Mouse (Mus musculus) lung, embryonic 16.5 days (tissue): ENCODE measurements around the gene Sco1. TPM values are rescaled to one million over a fixed set of nuclear protein-coding genes. Genes with fewer than 3 reads are reported as not detected.

ENCODE experiments used
- ATAC-seq: fragments of 200-750 bp; cut with Nextera tagmentation; 2 replicates; pipeline ENCODE4 v1.8.0; 2017; ENCODE audit warnings: low read depth, mild to moderate bottlenecking, moderate library complexity
- H3K27ac ChIP-seq: fragments of 300-500 bp; sonication (generic); 2 replicates; pipeline ENCODE4 v1.5.1; 2014; ENCODE audit warnings: mild to moderate bottlenecking, control low read depth, low read length
- H3K27me3 ChIP-seq: fragments of 300-500 bp; sonication (generic); 2 replicates; pipeline ENCODE4 v1.6.1; 2014; ENCODE audit warnings: low read depth, low read length, mixed read lengths; ENCODE audit not compliant: control insufficient read depth, insufficient read depth
- H3K36me3 ChIP-seq: fragments of 300-500 bp; sonication (generic); 2 replicates; pipeline ENCODE4 v1.6.1; 2014; ENCODE audit warnings: low read length; ENCODE audit not compliant: control insufficient read depth, insufficient read depth
- H3K4me1 ChIP-seq: fragments of 300-500 bp; sonication (generic); replicated peaks from 2 replicates; pipeline ENCODE4 v1.6.1; 2014; ENCODE audit warnings: low read length, mixed read lengths; ENCODE audit not compliant: control insufficient read depth, insufficient read depth
- H3K4me2 ChIP-seq: fragments of 300-500 bp; sonication (generic); 2 replicates; pipeline ENCODE4 v1.6.1; 2014; ENCODE audit warnings: low read depth, low read length, control low read depth
- H3K4me3 ChIP-seq: fragments of 300-500 bp; sonication (generic); 2 replicates; pipeline ENCODE4 v1.5.1; 2014; ENCODE audit warnings: mild to moderate bottlenecking, low read length, control low read depth
- H3K9ac ChIP-seq: fragments of 300-500 bp; sonication (generic); 2 replicates; pipeline ENCODE4 v1.6.1; 2014; ENCODE audit warnings: low read length, control low read depth
- H3K9me3 ChIP-seq: fragments of 300-500 bp; sonication (generic); 2 replicates; pipeline ENCODE4 v1.6.1; 2016; ENCODE audit warnings: low read length; ENCODE audit not compliant: control insufficient read depth
- WGBS: fragments of 180-500 bp; shearing (Covaris S2); extraction: QIAGEN DNeasy Blood & Tissue Kit; methylation state at CpG from one replicate; pipeline ENCODE4 v1.1.7; 2014; 5-methylcytosine and 5-hydroxymethylcytosine counted together
- polyA plus RNA-seq: library from polyadenylated mRNA; unstranded; fragments of >200 nt; fragmentation: Nextera tagmentation; extraction: Ambion mirVana; gene quantifications from 2 replicates; pipeline ENCODE4 v1.2.1, GENCODE M21; 2015

The Sco1 gene
- polyA plus RNA-seq, 1 experiment from 2014 or later = 15.8 TPM

DNA sequence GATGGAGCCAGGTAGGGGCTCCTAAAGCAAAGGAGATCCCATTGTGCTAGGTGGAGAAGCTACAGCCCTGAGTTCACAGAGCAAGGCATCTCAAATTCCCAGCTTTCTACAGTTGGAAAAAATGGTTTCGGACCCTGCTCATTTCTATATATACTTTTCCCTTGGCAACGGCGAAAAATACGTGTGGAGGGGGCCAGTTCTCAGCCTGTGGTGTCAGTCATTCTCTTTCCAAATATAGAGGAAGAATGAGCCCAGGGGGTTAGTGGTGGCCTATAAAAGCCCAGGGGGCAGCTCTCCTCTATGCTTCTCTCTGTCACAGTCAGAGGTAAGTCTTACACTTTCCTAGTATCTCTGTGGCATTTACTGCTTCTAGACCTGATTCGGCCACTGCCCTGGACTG, 25.5 kb downstream of the Sco1 start, which contains the start of gene Myh3:
Myh3 (plus strand) TSS at position 301 of the 400 bp plus-strand sequence.
- no peaks in the 10 kb centered on the region for H3K9me3 ChIP-seq
- no peak within 1 kb of the TSS for H3K9ac ChIP-seq
- no peaks in the 10 kb centered on the region; the same call in 1 of the 2 replicates for H3K27me3 ChIP-seq
- no peak within 1 kb of the TSS for H3K4me3 ChIP-seq
- H3K36me3 ChIP-seq = no peaks in the 10 kb centered on the region
- no peaks in the 10 kb centered on the region for H3K4me1 ChIP-seq
- no peak for ATAC-seq
- WGBS = 85% methylated on average over 5 of the region's 5 CpGs
- no peak within 1 kb of the TSS for H3K27ac ChIP-seq
- H3K4me2 ChIP-seq = no peak within 1 kb of the TSS

GRCm38 (mm10) chr11:67078888-67079287, 26.4 kb downstream of the Sco1 start:
- no peaks in the 10 kb centered on the region for H3K4me1 ChIP-seq
- H3K27ac ChIP-seq = no peak overlapping the region
- no peak overlapping the region for H3K9ac ChIP-seq
- H3K4me2 ChIP-seq = no peak overlapping the region
- peaks cover 6% of the 10 kb centered on the region; the same call in 1 of the 2 replicates for H3K27me3 ChIP-seq
- H3K36me3 ChIP-seq = no peaks in the 10 kb centered on the region
- 87% methylated on average over 6 of the region's 6 CpGs for WGBS
- H3K9me3 ChIP-seq = no peaks in the 10 kb centered on the region
- ATAC-seq = no peak
- H3K4me3 ChIP-seq = no peak overlapping the region

- Histone ChIP-seq H3K4me3 (no peak overlapping the region), H3K9ac (no peak overlapping the region), H3K9me3 (no peaks in the 10 kb centered on the region), H3K4me1 (no peaks in the 10 kb centered on the region), H3K27ac (no peak overlapping the region), H3K4me2 (no peak overlapping the region), H3K36me3 (no peaks in the 10 kb centered on the region), H3K27me3 (peaks cover 12% of the 10 kb centered on the region; the same call in 1 of the 2 replicates)
- WGBS = 67% methylated on average over 11 of the region's 11 CpGs
- ATAC-seq = no peak
Measured at GRCm38 (mm10) chr11:67079740-67080139, 27.3 kb downstream of the Sco1 start.

DNA sequence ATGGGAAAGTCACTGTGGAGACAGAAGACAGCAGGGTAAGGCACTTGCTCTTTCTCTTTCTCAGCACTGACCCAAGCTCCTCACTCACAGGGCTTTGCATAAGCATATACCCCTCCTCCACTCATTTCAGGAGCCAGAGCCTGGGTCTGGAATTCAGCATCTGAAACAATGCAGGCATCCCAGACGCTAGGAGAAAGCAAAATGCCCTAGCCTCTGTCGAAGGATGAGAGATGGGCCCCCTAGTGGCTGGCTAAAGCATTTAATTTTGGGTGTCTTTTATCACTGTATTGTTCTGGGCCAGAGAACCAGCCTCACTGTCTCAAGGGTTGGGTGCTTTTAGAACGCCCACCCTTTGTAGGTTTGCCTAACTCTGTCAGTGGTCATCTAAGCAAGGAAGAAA, 27.7 kb downstream of the Sco1 start:
- no peak for ATAC-seq
- H3K9me3 ChIP-seq = no peaks in the 10 kb centered on the region
- H3K4me1 ChIP-seq = no peaks in the 10 kb centered on the region
- peaks cover 16% of the 10 kb centered on the region; the same call in 1 of the 2 replicates for H3K27me3 ChIP-seq
- H3K4me3 ChIP-seq = no peak overlapping the region
- H3K36me3 ChIP-seq = no peaks in the 10 kb centered on the region
- H3K4me2 ChIP-seq = no peak overlapping the region
- no peak overlapping the region for H3K27ac ChIP-seq
- WGBS = 5% methylated on average over 3 of the region's 3 CpGs
- no peak overlapping the region for H3K9ac ChIP-seq

DNA sequence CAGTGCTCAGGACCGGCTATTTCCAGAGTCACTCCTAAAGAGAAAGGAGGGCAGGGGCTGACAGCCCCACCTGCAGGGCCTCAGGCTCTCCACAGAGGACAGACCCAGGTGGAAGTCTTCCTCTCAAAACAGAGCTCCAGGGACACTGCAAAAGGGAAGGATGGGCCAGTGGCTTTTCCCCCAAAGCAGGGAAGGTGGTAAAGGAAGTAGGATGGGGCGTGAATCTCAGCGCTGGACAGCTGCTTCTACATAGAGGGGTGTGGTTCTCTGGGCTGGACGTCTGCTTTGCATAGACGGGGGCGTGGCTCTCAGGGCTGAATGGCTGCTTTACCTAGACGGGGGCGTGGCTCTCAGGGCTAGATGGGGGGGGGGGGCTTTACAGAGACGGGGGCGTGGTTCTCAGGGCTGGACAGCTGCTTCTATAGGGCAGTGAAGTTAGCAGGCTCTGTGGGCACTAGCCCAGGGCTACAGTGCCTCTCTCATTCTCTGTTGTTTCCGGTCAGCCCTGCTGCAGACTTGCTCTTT, 28.7 kb downstream of the Sco1 start:
- Histone ChIP-seq H3K36me3 (no peaks in the 10 kb centered on the region), H3K9ac (no peak overlapping the region), H3K4me1 (no peaks in the 10 kb centered on the region), H3K4me2 (peak overlapping the region; percentile 19; the same call in 1 of the 2 replicates), H3K27ac (no peak overlapping the region), H3K4me3 (no peak overlapping the region), H3K9me3 (no peaks in the 10 kb centered on the region), H3K27me3 (peaks cover 16% of the 10 kb centered on the region; the same call in 1 of the 2 replicates)
- 5% methylated on average over 10 of the region's 11 CpGs for WGBS
- peak; percentile 89 for ATAC-seq

DNA sequence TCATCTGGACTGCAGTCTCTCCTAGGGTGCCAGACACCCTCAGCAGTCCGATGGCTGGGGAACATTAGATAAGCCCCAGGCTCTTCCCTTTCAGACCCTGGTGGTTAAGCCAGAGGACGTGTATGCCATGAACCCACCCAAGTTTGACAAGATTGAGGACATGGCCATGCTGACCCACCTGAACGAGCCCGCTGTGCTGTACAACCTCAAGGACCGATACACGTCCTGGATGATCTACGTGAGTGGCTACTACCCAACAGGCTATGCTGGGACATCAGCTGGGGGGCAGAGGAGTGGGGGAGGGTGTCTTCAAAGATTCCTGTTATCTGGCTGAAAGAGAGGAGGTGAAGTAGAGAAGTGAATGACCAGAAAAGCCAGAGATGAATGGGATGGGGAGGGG, 29.7 kb downstream of the Sco1 start:
- Histone ChIP-seq H3K4me2 (no peak overlapping the region), H3K4me1 (no peaks in the 10 kb centered on the region), H3K9ac (no peak overlapping the region), H3K27ac (no peak overlapping the region), H3K9me3 (no peaks in the 10 kb centered on the region), H3K27me3 (peaks cover 16% of the 10 kb centered on the region; the same call in 1 of the 2 replicates), H3K36me3 (no peaks in the 10 kb centered on the region), H3K4me3 (no peak overlapping the region)
- no peak for ATAC-seq
- WGBS = 78% methylated on average over 7 of the region's 7 CpGs

DNA sequence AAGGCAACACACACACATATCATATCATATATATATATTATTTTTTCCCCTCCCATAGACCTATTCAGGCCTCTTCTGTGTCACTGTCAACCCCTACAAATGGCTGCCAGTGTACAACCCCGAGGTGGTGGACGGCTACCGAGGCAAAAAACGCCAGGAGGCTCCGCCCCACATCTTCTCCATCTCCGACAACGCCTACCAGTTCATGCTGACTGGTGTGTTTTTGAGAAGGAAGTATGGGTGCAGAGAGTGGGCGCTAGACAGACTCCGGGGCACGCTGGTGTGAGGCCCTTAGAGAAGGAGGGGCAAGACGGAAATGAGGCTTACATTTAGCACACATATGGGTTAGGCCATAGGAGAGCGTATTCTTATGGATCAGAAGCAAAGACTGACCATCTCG, 30.3 kb downstream of the Sco1 start:
- ATAC-seq = no peak
- H3K4me1 ChIP-seq = no peaks in the 10 kb centered on the region
- H3K4me2 ChIP-seq = no peak overlapping the region
- H3K27ac ChIP-seq = no peak overlapping the region
- no peak overlapping the region for H3K9ac ChIP-seq
- WGBS = 72% methylated on average over 13 of the region's 13 CpGs
- peaks cover 16% of the 10 kb centered on the region; the same call in 1 of the 2 replicates for H3K27me3 ChIP-seq
- H3K9me3 ChIP-seq = no peaks in the 10 kb centered on the region
- H3K4me3 ChIP-seq = no peak overlapping the region
- no peaks in the 10 kb centered on the region for H3K36me3 ChIP-seq

DNA sequence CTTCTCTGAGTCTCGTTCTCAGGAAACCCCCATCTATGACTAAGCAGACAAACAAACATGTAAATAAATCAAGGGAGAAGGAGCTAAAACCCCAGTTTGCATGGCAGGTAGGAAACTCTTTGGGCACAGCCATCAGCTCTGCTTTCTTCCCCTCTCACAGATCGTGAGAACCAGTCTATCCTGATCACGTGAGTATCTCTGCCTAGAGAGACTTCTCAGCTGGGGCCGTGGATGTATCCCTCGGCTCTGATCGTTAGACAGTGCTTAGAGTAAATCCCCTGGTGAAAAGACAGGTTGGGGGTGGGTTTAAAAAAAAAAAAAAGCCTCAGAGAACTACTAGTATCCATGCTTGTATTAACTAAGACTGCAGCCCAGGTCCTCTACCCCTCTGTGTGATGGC, 30.8 kb downstream of the Sco1 start:
- Histone ChIP-seq H3K4me3 (no peak overlapping the region), H3K36me3 (no peaks in the 10 kb centered on the region), H3K4me1 (no peaks in the 10 kb centered on the region), H3K9me3 (no peaks in the 10 kb centered on the region), H3K27ac (no peak overlapping the region), H3K27me3 (peaks cover 16% of the 10 kb centered on the region; the same call in 1 of the 2 replicates), H3K4me2 (no peak overlapping the region), H3K9ac (no peak overlapping the region)
- 64% methylated on average over 6 of the region's 6 CpGs for WGBS
- no peak for ATAC-seq

DNA sequence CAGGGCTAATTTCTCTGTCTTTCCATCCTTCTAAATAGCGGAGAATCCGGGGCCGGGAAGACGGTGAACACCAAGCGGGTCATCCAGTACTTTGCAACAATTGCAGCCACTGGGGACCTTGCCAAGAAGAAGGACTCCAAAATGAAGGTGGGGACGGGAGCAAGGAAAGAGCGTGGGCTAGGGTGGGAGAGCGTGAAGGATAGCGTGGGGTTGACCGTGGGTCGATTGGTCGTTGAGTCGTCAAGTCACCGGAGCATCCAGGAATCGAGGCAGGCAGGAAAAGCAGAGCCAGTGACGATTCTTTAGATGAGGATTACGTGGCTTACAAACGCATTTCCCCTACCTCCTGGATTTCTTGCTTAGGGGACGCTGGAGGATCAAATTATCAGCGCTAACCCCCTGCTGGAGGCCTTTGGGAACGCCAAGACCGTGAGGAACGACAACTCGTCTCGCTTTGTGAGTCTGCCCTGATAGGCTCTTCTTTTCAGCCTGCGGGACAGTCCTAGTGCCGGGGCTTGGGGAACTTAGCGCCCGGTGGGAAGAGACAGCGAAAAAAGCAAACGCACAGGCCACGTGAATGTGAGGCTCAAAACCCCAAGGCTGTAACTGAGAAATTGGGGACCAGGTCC, 31.4 kb downstream of the Sco1 start:
- no peaks in the 10 kb centered on the region for H3K4me1 ChIP-seq
- no peak for ATAC-seq
- WGBS = 38% methylated on average over 32 of the region's 32 CpGs
- no peaks in the 10 kb centered on the region for H3K36me3 ChIP-seq
- H3K4me2 ChIP-seq = no peak overlapping the region
- H3K4me3 ChIP-seq = no peak overlapping the region
- no peak overlapping the region for H3K27ac ChIP-seq
- no peaks in the 10 kb centered on the region for H3K9me3 ChIP-seq
- no peak overlapping the region for H3K9ac ChIP-seq
- H3K27me3 ChIP-seq = peaks cover 16% of the 10 kb centered on the region; the same call in 1 of the 2 replicates
